Mouse (Mus musculus) skeletal muscle tissue, adult 2 months (tissue): ENCODE results near the gene Hjurp.

Source experiments
- DNase-seq: peaks from one replicate; pipeline ENCODE4 v3.0.0-alpha.2; 2012; ENCODE audit warnings: low read depth, low spot score

The Hjurp gene

DNA sequence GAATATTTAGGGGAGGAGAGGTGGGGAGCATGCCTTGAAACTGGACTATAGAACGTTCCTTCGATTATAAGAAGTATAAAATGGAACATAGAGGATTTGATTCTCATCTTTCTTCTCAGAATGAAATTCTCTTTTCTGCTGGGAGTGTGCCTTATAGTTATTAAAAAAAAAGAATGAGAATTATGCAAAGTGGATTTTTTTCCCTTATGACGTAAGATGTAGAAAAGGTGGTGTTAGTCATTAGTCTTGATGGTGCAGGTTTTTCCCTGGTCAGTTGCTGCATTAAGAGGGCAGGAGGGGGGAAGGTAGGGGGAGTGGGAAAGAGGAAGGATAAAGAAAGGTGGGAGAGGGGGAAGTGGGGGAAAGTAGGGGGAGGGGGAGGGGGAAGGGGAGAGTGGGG is 4.9 kb upstream of the Hjurp start:
- no peak for DNase-seq

DNA sequence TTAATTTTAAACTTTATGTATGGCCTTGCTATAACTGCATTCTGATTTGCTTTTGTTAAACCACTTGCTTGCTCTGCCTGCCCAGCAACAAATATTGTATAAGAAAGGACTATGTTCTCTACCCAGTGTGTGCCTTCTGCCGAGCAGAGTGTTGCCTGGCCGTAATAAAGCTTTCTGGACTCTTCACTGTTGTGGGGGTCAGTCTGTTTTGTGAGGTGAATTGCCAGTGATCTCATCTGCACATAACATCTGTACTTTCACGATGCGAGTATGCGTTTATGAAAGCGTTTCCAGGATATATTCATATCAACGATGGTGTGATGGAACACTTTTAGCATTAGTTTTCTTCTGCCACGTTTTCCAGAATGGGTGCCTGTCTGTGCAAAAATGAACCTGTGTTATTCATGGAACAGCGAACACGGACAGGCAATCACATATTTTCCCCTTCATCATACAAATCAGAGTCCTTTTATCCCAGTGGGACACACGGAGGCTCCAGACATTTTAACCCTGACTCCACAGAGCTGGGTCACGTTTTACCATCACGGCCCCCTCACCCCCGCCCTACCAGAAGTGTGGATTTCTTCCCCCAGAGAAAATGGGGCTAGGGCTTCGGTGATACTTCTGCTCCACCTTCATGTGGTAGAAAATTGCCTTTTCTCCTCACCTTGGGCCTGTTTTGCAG is 2.7 kb upstream of the Hjurp start:
- no peak for DNase-seq

DNA sequence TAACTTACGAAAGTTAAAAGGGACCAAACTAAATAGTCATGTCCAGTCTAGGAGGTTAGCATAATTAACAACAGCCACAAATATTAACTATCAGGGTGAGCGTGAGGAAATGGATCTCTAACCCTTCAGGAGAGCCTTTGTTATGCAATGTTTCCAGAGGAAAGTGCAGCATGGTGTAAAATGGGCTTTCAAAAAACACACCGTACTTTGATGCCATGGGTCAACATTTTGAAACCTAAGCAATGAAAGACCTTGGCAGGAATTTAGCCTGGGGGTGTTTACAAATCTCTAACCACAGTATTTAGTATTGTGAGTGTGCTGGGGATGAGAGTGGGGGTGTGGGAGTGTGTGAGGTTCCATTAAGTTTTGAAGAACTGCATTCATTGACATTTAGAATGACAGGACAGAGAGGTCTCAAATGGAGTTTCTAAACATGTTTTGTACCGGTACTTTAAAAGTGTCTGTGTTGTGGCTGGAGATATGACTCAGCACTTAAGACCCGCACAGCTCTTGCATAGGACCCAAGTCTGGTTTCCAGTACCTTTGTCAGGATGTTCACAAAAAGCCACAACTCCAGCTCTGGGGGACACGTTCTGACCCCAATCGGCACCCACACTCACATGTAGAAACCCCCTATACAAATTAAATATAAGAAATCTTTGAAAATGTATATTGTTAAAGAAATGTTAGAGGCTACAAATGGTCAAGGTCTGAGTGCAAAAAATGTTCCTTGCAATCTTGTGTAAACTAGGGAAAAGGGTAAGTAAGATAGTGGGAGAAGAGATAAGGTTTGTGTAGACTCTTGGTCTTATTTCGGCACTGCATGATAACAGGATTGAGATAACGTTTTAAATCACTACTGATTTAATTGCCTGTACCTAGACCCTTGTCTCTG is 1.9 kb upstream of the Hjurp start:
- DNase-seq, result no peak

DNA sequence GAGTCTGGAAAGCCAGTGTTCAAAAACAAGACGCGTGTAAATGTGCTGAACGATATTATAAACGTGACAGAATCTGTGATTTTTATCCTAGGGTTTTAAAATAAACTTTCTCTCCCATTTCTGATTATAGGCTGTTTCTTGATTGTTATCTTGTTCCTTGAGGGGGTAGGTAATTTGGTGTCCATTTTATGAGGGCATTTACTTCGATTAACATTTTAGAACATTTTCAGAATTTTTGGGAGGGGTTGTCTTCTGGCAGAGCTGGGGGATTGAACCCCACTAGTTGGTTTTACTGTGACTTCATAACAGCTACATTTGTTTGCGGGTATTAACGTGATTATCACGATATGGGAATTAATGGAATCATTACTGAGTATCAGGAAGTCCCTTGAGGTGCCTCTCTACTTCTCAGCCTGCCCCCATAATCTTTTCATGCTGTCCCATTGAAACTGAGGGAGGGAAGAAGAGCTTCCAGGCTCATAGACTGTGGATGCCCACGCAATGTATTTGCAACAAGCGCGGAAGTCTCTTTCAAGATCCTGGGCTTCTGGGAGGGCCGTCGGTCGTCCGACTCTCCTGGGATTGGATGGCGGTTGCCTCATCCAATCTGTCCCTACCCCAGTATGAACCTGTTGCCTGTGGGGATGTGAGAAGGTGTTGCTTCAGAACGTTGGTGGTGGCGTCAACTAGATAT is 532 bp upstream of the Hjurp start:
- DNase-seq, result no peak

DNA sequence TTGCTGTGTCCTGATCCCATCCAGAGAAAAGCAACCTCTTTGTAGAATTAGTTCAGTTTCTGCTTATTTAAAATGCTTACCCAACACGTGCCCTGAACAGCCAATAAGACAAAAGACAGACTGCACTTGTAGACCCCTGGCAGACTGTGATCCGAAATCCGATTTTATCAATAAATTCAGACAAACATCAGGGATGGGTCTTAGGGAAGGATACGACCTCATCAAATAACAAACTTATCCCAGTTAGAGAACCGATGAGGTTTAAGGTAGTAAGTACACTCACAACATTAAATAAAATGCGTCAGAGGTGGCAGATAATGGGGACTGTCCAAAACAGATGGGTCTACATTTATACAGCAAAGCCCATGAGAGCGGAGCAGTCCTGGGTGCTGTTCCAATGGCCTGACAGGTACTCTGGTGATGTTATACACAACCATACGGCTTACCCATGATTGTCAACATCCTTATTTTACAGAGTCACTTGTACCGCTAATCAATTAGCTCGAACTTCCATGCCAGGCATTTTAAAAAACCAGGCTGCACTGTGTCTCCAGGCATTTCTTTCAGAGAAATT is 822 bp downstream of the Hjurp start:
- no peak for DNase-seq

DNA sequence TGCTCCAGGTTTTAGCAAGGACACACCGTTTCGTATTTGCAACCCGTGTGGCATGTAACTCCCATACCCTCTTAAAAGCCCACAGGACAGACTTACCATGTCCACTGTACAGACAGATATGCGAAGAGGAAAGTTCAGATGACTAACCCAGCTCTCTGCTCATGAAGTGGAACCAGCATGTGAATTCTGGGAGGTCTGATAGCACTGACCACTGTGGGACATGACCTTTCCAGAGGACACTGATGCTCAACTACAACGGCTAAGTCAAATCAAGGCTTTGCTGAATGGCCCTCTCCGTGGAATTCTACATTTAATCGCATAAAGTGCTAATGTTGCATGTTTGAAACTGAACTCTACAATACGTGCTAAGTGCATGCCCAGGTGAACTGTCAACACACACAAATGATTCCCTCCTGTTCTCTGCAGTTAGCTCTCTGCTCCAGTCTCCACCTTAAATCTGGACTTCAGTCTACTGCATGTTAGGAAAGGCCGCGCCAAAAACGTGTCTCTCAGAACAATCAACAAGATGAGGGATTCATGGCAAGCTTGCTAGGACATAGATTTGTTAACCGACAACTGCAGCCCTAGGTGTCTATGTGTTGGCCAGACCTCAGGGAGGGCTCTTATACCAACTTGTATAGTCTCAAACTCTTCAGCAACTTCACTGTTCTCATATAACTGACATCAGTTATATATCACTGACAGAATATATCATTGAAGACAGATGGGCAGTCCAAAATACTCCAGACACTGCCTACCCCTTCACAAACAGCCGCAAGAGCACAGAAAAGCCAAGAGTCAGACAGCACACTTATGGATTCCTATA is 1.5 kb downstream of the Hjurp start:
- DNase-seq, result no peak

DNA sequence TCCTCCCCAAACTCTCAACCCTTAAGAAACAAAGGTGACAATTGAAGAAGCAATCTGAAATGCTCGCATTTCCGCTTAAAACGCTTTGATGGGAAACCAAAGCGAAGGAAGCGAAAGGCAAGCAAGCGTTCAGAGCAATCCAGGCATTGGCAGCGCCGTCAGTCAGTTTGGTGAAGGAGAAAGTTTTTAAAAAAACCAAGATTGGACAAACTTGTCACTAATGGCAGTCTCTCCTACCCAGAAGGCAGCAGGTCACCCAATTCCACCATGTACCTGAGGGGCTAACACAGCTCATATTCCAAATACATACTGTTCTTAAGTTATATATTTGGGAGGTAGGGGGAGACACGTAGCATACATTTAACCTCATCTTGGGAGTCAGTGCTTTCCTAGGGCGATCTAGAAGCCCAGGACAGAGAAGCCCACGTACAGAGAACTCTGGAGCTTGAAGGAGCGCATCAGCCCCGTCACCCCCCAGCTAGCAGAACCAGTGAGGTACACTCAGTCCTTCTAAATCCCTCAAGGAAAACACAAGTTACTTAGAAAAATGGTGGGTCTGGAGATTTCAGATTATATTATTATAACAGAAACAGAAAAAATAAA is 2.3 kb downstream of the Hjurp start:
- DNase-seq, result no peak

DNA sequence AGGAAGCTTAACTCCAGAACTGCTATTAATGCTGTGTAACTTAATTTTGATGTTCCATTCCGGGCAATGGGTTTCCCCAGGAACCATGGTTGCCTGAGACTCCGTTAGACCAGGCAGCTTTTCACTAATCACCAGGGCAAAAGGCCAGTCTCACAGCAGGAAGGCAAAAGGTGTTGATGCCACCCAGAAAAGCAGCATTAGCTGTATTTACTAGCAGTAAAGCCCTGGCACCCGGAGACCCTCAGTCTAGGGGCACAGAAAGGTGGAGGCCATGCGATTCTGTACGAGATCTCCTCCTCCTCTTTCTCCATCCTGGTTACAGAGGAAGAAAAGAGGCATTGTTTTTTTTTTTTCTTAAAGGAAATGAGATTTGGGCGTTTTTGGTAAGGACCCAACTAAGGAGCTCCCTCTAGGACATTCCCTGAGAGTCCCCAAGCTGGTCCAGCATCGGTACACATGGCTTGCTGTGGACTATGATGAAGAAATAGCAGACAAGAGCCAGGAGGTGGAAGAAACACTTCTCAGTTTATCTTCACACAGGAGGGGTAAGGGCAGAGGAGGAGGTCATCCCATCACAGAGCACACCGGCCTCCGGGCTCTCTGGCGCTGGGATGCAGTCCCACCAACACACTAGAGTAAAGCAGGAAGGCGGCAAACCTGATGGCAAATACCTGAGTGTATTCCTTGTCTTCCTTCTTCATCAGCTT is 2.9 kb downstream of the Hjurp start:
- DNase-seq, result no peak

DNA sequence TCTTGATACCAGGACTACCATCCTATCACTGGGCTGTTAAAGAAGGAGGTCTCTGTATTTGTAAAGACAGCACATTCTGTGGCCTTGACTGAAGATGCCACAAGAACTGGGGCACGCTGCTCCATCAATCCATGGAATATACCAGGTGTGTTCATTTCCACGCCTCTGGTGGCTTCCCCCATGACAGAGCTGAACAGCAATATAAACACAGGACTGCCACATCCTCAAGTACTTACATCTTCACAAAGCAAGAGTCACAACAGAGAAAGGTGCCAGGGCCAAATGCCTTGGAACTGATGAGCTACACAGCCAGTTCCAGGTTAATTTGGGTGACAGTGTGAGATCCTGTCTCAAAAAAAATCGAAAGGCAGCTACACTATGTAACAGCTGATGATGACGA is 3.6 kb downstream of the Hjurp start:
- no peak for DNase-seq

DNA sequence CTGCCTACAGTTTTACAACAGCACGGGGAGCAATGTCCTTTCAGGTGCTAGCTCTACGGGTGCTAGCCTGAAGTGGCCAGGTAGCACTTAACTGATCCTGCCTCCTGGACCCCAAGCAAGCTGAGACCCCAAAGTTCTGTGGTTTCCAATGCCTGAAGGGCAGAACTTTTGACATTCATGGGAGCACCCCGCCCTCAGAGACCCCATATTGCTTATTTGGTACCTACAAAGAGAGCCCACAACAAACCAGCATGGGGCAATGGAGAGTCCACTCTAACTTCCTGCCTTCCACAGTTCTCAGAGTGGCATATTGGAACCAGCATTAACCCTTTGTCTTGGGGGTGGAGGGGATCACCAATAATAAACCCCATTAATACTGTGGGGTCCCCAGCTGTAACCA is 4.1 kb downstream of the Hjurp start:
- DNase-seq, result no peak

DNA sequence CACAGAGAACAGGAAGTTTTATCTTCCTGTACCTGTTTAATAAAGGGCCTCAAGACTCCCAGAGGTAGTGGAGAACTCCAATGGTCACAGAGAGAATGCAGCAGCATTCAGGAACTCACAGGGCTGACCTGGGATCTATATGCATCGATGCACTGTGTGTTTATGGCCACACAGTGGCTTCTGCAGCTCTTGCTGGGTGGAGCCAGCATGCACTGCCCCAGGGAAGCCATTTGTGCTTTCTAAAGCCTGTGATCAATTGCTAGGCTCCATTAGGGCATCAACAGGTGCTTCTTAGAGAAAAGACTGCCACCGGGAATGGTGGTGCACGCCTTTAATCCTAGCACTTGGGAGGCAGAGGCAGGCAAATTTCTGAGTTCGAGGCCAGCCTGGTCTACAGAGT is 4.6 kb downstream of the Hjurp start:
- DNase-seq, result no peak

DNA sequence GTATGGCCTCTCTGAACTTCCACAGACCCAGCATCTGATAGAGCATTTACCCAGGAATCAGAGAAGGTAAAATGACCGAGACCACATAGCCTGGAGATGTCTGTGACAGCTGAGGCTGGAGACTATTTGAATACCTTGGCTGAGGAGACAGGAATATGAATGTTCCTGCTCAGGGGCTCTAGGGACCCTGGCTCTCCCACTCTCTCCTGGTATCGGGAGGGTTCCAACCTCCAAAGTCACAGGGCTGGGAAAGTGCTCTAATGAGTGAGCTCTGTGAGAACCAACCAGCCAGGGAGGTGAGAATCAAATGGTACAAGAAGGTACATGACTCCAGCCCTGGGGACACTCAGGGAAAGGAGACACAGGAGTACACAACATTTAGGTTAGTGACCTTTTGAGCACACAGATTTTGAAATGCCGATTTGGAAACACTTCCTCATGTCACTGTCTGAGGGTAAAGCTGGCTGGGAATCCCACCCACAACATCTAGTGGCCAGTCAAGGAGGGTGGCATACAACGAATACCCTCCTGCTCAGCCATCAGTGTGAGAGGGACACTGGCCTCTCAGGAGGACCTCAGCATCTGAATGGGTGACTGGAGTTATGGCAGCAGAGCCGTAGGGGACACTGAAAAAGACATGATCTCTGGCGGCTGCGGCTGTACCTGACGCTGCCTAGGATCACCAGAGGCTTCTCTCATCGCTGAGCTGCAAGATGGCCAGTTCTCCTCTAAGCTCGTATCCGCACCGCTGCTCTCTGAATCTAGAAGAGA is 7.7 kb downstream of the Hjurp start:
- DNase-seq, result no peak

DNA sequence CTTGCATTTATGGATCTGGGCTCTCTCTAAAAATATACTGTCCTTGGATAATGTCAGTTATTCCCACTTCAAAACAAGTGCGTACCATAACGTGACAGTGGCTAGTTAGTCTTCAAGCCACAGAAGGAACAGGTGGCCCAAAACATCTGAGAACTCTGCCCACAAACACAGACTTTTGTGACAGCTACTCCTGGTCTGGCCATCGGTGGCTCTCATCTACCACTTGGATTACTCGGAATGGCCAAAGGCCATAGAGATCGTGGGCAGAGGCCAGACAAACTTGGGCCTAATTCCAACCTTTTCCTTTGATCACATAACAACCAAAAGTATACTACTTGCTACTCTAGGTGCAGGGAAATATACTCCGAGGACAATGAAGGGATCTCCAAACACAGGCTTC is 9.4 kb downstream of the Hjurp start:
- DNase-seq, result no peak

DNA sequence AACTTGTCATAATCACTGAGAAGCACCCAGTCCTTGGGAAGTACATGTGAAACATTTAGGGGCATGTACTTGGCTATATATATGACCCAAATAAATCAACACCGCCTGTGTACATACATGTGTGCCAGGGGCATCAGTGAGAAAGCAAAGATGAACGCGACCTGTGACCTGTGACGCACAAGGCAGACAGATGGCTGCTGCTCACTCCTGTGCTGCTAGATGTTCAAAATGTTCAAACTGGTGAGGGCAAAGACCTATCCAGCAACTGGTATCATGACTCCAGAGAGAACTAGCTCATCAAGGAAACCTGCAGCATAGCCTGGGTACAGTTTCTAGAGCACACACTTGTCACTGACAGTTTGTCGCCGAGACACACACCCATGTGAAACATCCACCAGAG is 9.9 kb downstream of the Hjurp start:
- DNase-seq, result no peak

DNA sequence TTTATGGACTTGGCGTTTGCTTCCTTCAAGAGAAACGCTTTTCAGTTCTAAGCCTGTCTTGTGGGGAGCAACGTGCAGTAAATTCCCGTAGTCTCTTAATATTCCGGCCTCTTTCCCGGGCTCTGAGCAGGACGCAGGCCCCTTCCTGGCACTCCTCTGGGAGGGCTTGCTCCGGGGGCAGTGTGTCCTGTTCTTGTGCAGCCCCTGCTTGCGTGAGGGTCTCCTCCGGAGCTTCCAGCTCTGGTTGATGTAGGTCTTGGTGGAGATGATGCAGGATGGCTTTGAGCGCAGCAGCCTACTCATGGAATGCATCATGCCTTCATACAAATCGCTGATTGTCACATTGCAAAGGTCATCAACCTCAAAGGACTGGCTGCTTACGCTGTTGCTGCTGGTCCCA is 11.3 kb downstream of the Hjurp start:
- DNase-seq, result no peak

DNA sequence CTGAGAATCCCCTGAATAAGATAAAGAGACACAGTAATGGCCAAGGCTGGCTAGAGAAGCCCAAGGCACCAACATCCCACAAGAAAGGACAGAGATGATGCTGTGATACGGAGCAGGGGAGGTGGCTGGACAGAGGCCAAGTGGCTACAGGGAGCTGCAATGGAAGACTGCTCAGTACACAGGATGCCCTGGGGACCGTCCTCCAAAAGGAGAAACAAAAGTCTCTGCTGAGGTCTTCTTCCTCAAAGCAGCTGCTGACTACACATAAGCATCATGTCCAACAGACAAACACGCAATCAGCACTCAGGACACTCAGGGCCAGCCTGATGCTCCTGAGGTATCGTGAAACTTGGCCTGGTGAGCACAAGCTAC is 12.6 kb downstream of the Hjurp start:
- DNase-seq, result no peak

DNA sequence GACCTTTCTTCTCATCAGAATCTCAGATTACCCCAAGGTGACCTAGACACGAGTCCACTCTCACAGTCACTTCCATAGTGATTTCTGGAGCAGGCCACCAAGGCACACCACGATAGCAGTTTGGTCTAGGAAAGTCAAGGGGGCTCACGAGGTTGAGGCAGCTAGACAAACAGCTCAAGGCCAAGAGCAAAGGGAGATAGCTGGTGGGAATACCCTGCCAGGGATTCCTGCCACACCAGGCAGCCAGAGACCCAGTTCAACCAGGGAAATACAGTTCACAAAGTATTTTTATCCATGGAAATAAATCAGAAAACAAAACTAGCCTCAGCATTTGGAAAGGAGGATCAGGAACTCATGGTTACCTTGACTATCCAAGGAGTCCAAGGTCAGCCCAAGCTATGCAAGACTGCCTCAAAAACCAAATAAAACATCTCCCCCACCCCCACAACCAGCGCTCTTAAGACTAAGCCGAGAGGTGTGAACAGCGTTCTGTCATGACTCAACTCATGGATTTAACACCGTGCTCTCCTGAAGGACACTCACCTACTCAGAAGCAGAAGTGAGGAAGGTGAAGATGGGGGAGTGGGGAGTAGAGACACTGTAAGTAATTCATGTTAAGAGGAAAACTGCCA is 13.1 kb downstream of the Hjurp start:
- DNase-seq, result no peak

DNA sequence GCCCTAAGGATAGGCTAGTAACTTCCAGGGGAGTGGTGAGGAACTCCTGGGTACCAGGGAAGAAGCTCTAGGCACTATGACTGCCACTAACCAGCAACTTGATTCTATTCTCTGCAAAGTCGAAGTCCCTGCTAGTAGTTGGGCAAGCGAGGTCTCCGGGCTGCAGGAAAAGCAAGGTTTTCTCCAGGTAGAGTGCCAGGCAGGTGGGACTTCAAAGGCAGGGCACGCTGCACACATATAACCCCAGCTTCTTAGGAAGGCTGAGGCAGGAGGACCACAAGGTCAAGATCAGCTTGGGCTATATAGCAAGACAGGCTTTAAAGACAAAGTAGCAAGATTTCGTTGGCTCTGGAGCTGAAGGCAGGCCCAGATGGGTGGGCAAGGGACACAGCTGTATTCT is 13.7 kb downstream of the Hjurp start:
- DNase-seq, result no peak

DNA sequence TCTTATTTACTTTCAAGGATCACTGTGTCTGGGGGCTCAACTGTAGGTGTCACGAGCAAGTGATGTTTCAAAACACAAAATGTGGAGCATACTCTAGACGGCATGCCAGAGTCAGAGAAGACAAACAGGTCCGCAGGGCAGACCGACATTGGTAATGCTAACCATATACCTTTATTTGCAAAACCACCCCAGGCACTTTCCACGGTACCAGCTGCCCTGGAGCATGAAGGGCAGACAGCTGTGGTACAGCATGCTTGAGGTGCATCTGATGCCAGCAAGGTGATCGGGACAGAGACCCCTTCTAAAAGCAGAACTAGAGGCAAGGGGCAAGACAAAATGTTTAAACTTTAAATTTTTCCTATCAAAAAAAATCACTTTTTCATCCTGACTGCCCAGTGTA is 14.5 kb downstream of the Hjurp start:
- DNase-seq, result no peak
